Mouse (Mus musculus) natural killer cell, adult 2 months (primary cell): Measurements from ENCODE around the gene Rftn2.
A peak's percentile ranks its signal among the peaks of the same experiment; 100 is the strongest.

ENCODE experiments used
- DNase-seq, 2 experiments: peaks; one replicate each; pipeline ENCODE4 v3.0.0; 2022; ENCODE audit warnings: low spot score in 2 of 2

The Rftn2 gene

DNA sequence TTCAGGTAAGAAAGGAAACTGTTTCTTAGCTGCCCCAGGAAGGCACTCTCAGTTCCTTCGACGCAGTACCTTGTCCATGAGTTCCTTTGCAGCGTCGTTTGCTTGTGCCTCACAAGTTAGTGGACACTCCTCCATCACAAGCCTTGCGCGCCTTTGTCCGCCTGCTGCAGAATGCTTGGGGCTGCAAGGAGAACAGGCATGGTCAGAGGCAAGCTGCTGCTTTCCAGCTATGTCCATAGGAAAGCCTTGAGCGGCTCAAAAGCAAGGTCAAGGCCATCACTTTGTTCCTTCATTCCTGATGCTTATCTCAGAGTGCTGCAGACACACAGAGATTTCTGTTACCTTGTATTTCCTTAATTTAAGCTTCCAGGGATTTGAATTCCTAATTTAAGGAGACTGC lies 15.5 kb downstream of the Rftn2 start:
- DNase-seq: no peak

GRCm38 (mm10) chr1:55210202-55210965 lies 16.2 kb downstream of the Rftn2 start:
- DNase-seq: peak; percentile 23 to 58

- no peak for DNase-seq
Measured at GRCm38 (mm10) chr1:55208500-55209140, 18.0 kb downstream of the Rftn2 start.

GRCm38 (mm10) chr1:55207561-55207960 lies 19.0 kb downstream of the Rftn2 start:
- DNase-seq: no peak

DNA sequence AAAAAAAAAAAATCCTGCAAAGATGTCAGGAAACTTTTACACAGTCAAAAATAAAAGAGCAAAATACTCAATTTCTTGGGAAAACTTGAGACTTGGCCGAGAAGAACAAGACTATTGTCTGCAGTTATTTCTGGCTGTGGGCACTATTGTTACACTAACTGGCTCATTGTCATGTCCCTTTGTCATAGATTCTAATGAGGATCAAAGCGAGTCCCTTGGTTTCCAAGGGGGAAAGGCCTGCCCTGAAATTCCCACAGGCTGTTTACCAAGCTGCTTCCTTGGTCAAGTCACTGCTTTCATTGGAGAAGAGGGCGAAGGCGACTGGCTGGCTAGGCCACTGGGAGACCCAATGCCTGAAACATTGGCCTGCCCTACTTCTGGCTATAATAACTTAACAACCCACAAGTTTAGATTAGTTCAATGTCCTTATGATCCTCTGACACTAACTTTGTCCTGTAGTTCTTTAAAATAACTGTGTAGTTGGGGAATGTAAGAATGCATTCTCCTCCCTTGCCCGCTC lies 20.7 kb downstream of the Rftn2 start:
- DNase-seq: no peak

DNA sequence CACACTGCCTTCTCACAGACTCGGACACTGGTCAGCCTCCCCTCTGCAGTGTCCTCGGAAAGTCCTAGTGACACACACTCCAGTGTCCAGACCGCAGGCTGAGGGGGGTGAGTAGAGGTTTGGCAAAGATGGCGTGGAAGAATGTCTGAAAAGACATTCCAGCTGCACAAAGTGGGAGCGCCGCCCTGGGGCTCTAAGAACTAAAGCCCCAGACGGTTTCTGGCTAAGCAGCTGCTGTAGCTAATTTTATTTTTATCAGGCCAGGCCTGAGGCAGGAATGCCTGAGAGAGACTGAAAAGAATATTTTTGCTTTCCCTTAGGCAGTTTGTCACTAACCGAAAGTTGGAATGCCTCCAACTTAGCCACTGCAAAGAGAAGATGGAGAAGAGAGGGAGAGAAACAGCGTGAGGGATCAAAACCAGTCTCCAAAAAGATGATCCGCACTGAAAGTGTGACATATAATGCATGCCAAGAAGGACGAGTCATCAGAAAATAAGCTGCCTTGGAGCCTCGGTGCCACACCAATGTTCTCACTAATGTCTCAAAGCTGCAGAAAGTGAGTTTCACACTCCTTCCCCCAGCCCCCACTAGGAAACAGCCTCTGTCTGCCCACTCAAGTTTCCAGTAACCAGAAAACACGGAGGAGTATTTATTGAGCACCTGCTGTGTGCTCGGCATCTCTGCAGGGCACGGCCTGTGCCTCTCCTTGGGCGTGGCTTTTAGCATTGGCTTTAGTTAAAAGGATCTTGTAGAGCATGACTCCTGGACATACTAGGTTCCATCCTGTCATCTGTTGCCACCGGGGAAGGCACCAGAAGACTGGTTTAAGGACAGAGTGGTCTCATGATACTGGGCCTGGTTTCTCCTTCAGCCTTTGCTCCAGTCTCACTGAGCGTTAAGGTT lies 24.5 kb downstream of the Rftn2 start:
- DNase-seq: no peak

DNA sequence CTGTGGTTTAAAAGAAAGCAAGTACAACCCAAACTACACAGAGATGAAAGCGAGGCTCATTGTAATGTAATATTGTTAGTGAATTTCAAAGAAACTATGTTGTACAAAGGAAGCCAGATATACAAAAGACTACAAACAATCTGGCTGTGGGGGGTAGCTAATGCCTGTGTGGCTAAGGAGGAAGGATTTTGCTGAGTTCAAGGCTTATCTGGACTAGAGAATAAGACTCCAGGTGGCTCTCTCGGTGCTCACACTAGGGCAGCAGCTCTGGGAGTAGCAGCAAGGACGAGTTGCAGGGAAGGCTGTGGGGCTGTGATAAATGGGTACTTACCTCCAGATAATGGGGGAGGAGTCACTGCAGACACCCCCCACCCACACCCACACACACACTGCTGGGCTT lies 27.9 kb downstream of the Rftn2 start:
- DNase-seq: no peak

DNA sequence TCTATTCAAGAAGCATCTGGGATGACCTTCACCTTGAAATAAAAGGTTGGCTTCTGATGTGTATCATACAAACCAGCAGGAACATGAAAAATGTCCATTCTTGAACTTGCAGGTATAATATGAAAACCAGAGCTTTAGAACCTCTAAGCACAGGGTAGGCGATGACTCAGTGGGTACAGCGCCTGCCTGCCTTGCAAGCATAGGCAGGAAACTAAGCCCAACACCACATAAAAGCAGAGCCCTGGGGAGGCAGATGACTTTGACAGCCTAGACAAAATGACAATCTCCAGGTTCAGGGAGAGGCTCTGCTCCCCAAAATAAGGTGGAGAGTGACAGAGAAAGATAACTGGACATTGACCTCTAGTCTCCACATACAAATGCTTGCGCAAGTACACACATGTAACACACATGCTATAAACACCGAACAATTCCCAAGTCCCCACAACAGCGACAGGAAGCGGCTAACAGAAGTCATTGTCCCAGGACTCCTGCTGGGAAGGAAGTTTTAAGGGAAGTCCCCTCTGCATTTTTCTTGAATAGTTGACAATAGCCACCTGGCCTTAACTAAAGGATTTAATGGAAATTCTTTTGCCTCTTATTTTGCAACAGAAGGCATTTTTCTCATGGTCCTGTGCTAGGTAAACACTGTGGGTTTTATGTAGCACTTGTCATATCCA lies 30.1 kb downstream of the Rftn2 start:
- DNase-seq: no peak

GRCm38 (mm10) chr1:55195021-55195420 lies 31.6 kb downstream of the Rftn2 start:
- DNase-seq: no peak

DNA sequence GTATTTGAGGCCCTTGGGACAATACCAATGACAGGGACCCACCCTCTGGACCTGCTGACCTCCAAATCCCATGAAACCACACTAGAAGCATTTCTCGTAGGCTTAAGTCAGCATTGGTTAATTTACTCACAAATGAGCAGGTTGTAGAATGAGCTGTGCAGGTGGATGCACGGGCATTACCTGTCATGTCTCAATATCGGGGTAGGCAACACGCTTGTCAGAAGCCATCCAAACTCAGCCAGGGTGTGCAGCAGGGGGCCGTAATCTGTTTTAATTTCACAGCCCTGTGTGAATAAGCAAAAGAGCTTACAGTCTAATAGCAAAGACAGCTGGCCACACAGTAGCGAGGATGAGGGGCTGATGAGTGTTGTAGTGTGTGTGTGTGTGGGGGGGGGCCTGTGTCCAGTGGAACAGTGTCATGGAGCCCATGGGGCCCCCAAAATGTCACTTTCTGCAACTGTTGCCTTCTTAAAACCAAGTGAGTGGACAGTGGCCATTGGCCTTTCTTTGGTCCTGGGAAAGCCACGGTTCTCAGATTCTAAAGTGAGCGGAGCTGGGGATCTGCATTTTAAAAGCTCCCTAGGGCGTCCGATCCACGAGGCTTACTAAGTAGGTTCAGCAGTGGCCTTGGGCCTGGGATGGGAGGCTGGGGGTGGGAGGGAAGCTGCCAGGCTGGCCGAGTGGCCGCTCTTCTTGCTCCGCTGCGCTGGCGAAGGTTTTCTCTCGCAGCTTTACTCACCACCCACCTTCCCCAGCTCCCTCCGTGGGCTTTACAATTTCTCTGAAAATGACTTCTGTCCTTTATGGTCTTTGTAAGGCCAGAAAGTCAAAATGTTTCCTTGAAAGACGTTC lies 32.3 kb downstream of the Rftn2 start:
- DNase-seq: no peak

DNA sequence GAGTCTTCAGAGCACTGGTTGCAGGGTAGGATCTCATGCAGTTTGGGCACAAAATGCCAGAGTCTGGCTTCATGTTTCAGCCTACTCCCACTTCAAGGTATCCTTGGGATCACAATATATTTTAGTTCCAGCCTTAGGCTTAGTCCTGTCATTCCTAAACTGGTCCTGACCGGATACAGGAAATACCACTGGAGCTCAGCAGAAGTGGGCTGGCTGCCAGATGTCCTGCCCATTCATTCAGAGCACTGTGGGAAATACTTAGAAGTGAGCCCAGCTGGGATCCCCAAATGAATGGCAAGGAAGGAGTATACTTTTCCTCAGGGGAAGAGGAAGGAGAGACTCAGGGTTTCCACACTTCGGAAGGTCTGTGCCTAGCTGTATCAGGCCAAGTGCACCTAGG lies 33.3 kb downstream of the Rftn2 start:
- no peak for DNase-seq

GRCm38 (mm10) chr1:55192824-55193223 lies 33.8 kb downstream of the Rftn2 start:
- peak in 1 of 2 experiments; percentile 31 for DNase-seq

DNA sequence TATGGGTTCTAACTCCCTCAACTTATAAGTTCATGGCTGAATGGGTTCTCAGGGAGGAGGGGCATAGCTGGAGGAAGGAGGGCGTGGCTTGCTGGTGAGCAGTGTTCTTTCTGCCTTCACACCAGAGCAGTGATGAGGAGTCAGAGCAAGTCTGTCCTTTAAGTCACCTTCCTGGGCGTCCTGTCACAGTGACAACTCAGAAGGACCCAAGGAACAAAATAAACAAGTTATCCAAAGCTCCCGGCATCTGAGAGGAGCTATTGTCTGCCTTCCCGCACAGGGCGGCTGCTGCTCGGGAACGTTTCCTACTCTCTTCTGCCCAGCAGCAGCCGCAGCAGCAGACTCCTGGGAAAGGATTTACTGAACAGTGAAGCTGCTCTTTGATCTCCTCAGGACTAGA lies 34.6 kb downstream of the Rftn2 start:
- DNase-seq: no peak

- DNase-seq: no peak
Measured at GRCm38 (mm10) chr1:55186592-55187210, 39.9 kb downstream of the Rftn2 start.

DNA sequence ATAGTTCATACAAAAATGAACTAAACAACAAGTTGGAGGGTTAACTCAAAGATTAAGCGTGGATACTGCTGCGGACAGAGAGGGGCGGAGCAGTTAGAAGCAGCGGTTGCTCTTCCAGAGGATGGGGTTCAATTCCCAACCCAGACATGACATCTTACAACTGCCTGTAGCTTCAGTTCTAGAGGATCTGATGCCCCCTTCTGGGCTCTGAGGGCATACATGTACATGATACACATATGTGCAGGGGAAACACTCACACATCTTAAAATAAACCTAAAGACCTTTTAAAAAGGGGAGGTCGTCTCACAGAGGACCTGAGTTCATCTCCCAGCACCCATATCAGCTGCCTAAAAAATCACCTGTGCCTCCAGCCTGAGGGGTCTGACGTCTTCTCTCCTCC lies 40.9 kb downstream of the Rftn2 start:
- no peak for DNase-seq

DNA sequence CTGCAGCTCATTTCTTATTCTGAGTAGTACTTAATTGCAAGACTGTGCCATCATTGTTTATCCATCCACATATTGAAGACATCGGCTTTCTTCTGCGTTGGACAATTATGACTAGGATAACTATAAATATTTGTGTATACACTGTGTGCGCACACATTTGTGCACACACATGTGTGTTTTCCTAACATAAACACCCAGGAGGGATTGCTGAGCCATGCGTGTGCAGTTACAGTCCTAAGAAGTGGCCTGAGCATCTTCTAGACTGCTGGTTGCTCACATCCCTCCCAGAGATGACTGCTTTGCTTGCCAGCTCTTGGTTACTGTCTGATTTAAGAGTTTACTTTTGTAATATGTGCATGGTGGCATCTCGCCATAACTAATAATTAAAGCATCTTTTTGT lies 44.2 kb downstream of the Rftn2 start:
- DNase-seq: no peak

GRCm38 (mm10) chr1:55179917-55180566 lies 46.5 kb downstream of the Rftn2 start:
- no peak for DNase-seq

DNA sequence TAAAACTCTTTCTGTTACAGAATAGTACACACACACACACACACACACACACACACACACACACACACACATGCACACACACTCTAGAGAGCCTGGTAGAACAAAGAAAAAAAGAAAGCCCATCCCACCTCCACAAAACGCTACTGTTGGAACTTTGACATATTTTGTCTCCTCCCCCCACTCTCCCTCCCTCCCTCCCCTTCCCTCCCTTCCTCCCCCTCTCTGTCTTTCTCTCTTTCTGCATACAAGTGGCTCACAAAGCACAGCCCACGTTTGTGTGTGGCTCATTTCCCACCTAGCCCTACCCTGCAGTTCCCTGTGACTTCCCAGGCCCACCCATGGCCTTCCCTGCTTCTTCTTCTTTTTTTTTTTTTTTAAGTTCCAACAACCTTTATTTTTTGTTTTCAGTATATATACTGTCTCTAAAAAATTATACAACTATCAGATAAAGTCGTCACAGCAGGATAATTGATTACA lies 52.0 kb downstream of the Rftn2 start:
- no peak for DNase-seq

DNA sequence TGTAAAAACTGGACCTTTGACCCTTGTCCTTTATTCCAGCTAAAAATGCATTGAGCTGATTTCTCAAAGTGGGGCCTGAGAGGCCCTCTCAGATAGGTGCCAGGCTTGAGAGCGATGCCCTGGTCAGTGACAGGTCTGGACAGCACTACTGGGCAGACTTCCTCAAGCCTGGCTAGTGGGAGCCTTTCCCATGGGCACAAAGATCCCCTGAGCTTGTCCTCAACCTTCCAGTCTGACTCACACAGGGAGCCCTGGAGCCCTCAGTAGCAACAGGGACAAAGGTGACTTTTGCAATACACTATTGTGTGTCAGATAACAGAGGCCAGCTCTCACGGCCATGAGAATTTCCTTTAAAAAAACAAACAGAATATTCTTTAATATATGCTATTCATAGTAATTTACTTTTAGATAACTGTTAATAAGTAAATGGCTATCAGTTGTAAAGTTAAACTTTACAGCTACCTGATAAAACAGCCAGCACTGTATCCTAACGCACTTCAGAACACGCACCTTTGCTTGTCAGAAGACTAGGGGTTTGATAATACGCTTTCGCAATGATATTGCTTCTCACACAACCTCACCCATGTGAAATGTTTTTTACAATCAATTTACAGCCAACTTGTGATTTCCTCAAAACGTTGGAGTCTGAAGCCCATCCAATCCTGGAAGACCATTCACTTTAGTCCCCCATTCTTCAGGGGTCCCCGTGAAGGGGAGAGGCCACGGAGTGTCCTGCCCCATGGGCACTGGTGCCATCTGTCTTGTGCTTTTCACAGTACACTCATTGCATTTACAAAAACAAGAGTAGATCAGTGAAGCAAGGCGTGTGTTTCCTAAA lies 52.6 kb downstream of the Rftn2 start:
- DNase-seq: no peak
